Mouse (Mus musculus): ENCODE measurements at regions not wholly inside any gene's neighbourhood (a gene's known extent, or its start where the extent isn't known, plus 50 kb on each side); places are given as distances from the start of the nearest gene placed in this dataset.

- Histone ChIP-seq H3K27ac (replicated peaks) (0 out of 2 replicates have a peak overlapping the region, but pooled peaks have one; percentile 53), H3K4me1 (peaks cover 80% of the 10 kb centered on the region)
- 87% methylated on average over 8 of the region's 8 CpGs for WGBS
Observed at GRCm38 (mm10) chr6:50815579-50815978, 161.3 kb upstream of the Npvf start.

GRCm38 (mm10) chr6:50817430-50817829, 163.2 kb upstream of the Npvf start:
- 82% methylated on average over 10 of the region's 10 CpGs for WGBS
- no peak overlapping the region for H3K4me3 ChIP-seq
- no peaks in the 10 kb centered on the region for H3K36me3 ChIP-seq
- peaks cover 83% of the 10 kb centered on the region for H3K4me1 ChIP-seq
- peak overlapping the region; percentile 64 for H3K27ac ChIP-seq (replicated peaks)
- H3K9me3 ChIP-seq (replicated peaks) = no peaks in the 10 kb centered on the region
- no peak for DNase-seq (ENCODE audit: low spot score)
- peaks cover 26% of the 10 kb centered on the region for H3K27me3 ChIP-seq (ENCODE audit: low read depth, poor library complexity, severe bottlenecking)

More at GRCm38 (mm10) chr6:50815579-50815978, 161.3 kb upstream of the Npvf start:
- Histone ChIP-seq H3K27me3 (ENCODE audit: low read depth, poor library complexity, severe bottlenecking) (peaks cover 26% of the 10 kb centered on the region), H3K9me3 (replicated peaks) (no peaks in the 10 kb centered on the region), H3K36me3 (no peaks in the 10 kb centered on the region), H3K4me3 (no peak overlapping the region)
- no peak for DNase-seq (ENCODE audit: low spot score)

- H3K27ac ChIP-seq (replicated peaks) = peak overlapping the region; percentile 91
- H3K9me3 ChIP-seq (replicated peaks) = no peaks in the 10 kb centered on the region
- H3K4me1 ChIP-seq = peaks cover 84% of the 10 kb centered on the region
- H3K4me3 ChIP-seq = no peak overlapping the region
- WGBS = 94% methylated on average over 5 of the region's 5 CpGs
- H3K36me3 ChIP-seq = no peaks in the 10 kb centered on the region
- peaks cover 26% of the 10 kb centered on the region for H3K27me3 ChIP-seq (ENCODE audit: low read depth, poor library complexity, severe bottlenecking)
- no peak for DNase-seq (ENCODE audit: low spot score)
Observed at GRCm38 (mm10) chr6:50818433-50818832, 164.2 kb upstream of the Npvf start.

- no peak for DNase-seq (ENCODE audit: low spot score)
- no peaks in the 10 kb centered on the region for H3K9me3 ChIP-seq (replicated peaks)
- no peaks in the 10 kb centered on the region for H3K36me3 ChIP-seq
- peaks cover 26% of the 10 kb centered on the region for H3K27me3 ChIP-seq (ENCODE audit: low read depth, poor library complexity, severe bottlenecking)
- WGBS = 66% methylated on average over 10 of the region's 10 CpGs
- H3K27ac ChIP-seq (replicated peaks) = peak overlapping the region; percentile 91
- no peak overlapping the region for H3K4me3 ChIP-seq
- H3K4me1 ChIP-seq = peaks cover 89% of the 10 kb centered on the region
Observed at GRCm38 (mm10) chr6:50818891-50819541, 164.8 kb upstream of the Npvf start.

- H3K4me1 ChIP-seq = peaks cover 83% of the 10 kb centered on the region
- H3K4me3 ChIP-seq = peak overlapping the region; percentile 29
- WGBS = 21% methylated on average over 12 of the region's 12 CpGs
- DNase-seq (ENCODE audit: low spot score) = peak; percentile 85
- H3K36me3 ChIP-seq = no peaks in the 10 kb centered on the region
- H3K9me3 ChIP-seq (replicated peaks) = no peaks in the 10 kb centered on the region
- H3K27me3 ChIP-seq (ENCODE audit: low read depth, poor library complexity, severe bottlenecking) = peaks cover 34% of the 10 kb centered on the region
- H3K27ac ChIP-seq (replicated peaks) = peak overlapping the region; percentile 91
Observed at GRCm38 (mm10) chr6:50821401-50822235, 167.4 kb upstream of the Npvf start.

GRCm38 (mm10) chr6:50822236-50823151, 168.3 kb upstream of the Npvf start:
- Histone ChIP-seq H3K27ac (replicated peaks) (peak overlapping the region; percentile 91), H3K4me3 (peak overlapping the region; percentile 29), H3K36me3 (no peaks in the 10 kb centered on the region), H3K4me1 (peaks cover 75% of the 10 kb centered on the region), H3K9me3 (replicated peaks) (no peaks in the 10 kb centered on the region), H3K27me3 (ENCODE audit: low read depth, poor library complexity, severe bottlenecking) (peaks cover 28% of the 10 kb centered on the region)
- peak; percentile 65 for DNase-seq (ENCODE audit: low spot score)
- 37% methylated on average over 18 of the region's 18 CpGs for whole genome bisulfite sequencing

GRCm38 (mm10) chr6:50823220-50823910, 169.1 kb upstream of the Npvf start:
- peak; percentile 76 for DNase-seq (ENCODE audit: low spot score)
- H3K27ac ChIP-seq (replicated peaks) = peak overlapping the region; percentile 91
- WGBS = 6% methylated on average over 18 of the region's 18 CpGs
- H3K4me3 ChIP-seq = peak overlapping the region; percentile 29; the same call in 1 of the 2 replicates
- peaks cover 24% of the 10 kb centered on the region for H3K27me3 ChIP-seq (ENCODE audit: low read depth, poor library complexity, severe bottlenecking)
- peaks cover 8% of the 10 kb centered on the region; the same call in 1 of the 2 replicates for H3K9me3 ChIP-seq (replicated peaks)
- H3K4me1 ChIP-seq = peaks cover 71% of the 10 kb centered on the region
- H3K36me3 ChIP-seq = no peaks in the 10 kb centered on the region

GRCm38 (mm10) chr6:50824466-50824865, 170.2 kb upstream of the Npvf start:
- H3K4me3 ChIP-seq = no peak overlapping the region

GRCm38 (mm10) chr6:50831725-50832124, 177.5 kb upstream of the Npvf start:
- Histone ChIP-seq H3K36me3 (no peaks in the 10 kb centered on the region), H3K4me3 (no peak overlapping the region), H3K27me3 (ENCODE audit: low read depth, poor library complexity, severe bottlenecking) (no peaks in the 10 kb centered on the region), H3K4me1 (no peaks in the 10 kb centered on the region), H3K27ac (replicated peaks) (no peak overlapping the region), H3K9me3 (replicated peaks) (peaks cover 8% of the 10 kb centered on the region; the same call in 1 of the 2 replicates)
- no peak for DNase-seq (ENCODE audit: low spot score)
- 83% methylated on average over 5 of the region's 5 CpGs for WGBS

More at GRCm38 (mm10) chr6:50824466-50824865, 170.2 kb upstream of the Npvf start:
- Histone ChIP-seq H3K4me1 (peaks cover 60% of the 10 kb centered on the region), H3K36me3 (no peaks in the 10 kb centered on the region), H3K27ac (replicated peaks) (peak overlapping the region; percentile 91), H3K9me3 (replicated peaks) (peaks cover 8% of the 10 kb centered on the region; the same call in 1 of the 2 replicates), H3K27me3 (ENCODE audit: low read depth, poor library complexity, severe bottlenecking) (peaks cover 13% of the 10 kb centered on the region)
- DNase-seq (ENCODE audit: low spot score) = no peak
- 59% methylated on average over 4 of the region's 4 CpGs for WGBS

GRCm38 (mm10) chr6:50835997-50836625, 181.9 kb upstream of the Npvf start:
- Histone ChIP-seq H3K4me1 (no peaks in the 10 kb centered on the region), H3K27ac (replicated peaks) (no peak overlapping the region), H3K27me3 (ENCODE audit: low read depth, poor library complexity, severe bottlenecking) (no peaks in the 10 kb centered on the region), H3K4me3 (no peak overlapping the region), H3K36me3 (no peaks in the 10 kb centered on the region), H3K9me3 (replicated peaks) (no peaks in the 10 kb centered on the region)
- no peak for DNase-seq (ENCODE audit: low spot score)
- 92% methylated on average over 6 of the region's 6 CpGs for WGBS

GRCm38 (mm10) chr6:50840826-50841225, 186.6 kb upstream of the Npvf start:
- no peaks in the 10 kb centered on the region for H3K9me3 ChIP-seq (replicated peaks)
- H3K27ac ChIP-seq (replicated peaks) = no peak overlapping the region
- WGBS = 70% methylated on average over 9 of the region's 9 CpGs
- H3K4me1 ChIP-seq = no peaks in the 10 kb centered on the region
- no peak for DNase-seq (ENCODE audit: low spot score)
- H3K4me3 ChIP-seq = no peak overlapping the region
- H3K27me3 ChIP-seq (ENCODE audit: low read depth, poor library complexity, severe bottlenecking) = no peaks in the 10 kb centered on the region
- no peaks in the 10 kb centered on the region for H3K36me3 ChIP-seq

Measured in midbrain, embryonic 10.5 days (tissue).